8 mouse cellular contexts compared by ENCODE assay signal in the genomic region with DNA sequence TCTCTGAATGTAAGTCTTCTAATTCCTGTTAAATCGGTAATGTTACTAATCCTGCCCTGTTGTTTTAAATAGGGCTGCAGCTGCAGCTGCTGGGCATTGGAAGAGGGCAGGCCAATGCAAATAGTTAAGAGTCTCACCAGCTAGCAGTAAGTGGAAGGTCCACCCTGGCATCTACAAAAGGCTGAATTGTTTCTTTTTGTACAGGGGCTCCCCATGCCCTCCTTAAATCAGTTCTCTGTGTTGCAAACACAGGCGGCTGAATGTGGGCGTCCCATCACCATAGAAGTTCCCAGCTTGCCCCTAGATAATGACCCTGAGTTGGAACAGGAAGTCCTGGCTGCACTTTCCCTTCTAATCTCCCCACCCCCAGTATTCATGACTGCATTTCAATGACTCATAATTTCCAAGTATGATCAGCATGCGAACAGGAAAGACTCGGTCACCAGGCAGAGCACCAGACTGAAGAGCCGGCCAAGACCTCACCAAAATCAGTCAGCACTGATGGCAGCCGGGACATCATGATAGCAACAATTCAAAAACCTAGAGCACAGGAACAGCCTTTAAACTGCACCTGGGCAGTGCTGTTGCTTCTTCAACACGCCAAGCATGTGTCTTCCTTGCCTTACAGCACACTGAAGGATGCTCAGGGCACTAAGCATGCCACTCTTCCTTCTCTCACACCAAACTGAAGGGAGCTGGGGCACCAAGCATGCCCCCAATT.
A peak's percentile ranks its signal among the peaks of the same experiment; 100 is the strongest.
DNase-seq lines count a peak whose midpoint lies in the region; ATAC-seq and TF ChIP-seq lines count a peak whose summit lies in the region.

No protein-coding gene starts in this region.

- ATAC-seq in stomach, embryonic 14.5 days (ENCODE audit: insufficient number of reproducible peaks, insufficient read depth, low FRiP score, low read depth), result peak; percentile 71; the same call in 1 of the 2 replicates

- H3K9ac ChIP-seq in liver, adult 2 months (ENCODE audit: low read depth, low read length), result no peak overlapping the region
- H3K9ac ChIP-seq in stomach, embryonic 14.5 days (replicated peaks; ENCODE audit: low read depth, low read length), result no peak overlapping the region

- no peaks in the 10 kb centered on the region for H3K9me3 ChIP-seq in stomach, embryonic 14.5 days (ENCODE audit: control insufficient read depth, low read depth, low read length)

- no peak for TF ChIP-seq CTCF in embryonic fibroblast, embryonic 13.5 days (IDR thresholded peaks at IDR 0.05; ENCODE audit: borderline replicate concordance, insufficient read depth, low read length)
- no peak for TF ChIP-seq CTCF in liver, adult 2 months (IDR thresholded peaks at IDR 0.05; ENCODE audit: low read depth, low read length)
- no peak for TF ChIP-seq CTCF in cerebellum, adult 2 months (IDR thresholded peaks at IDR 0.05; ENCODE audit: borderline replicate concordance, insufficient read depth, low read depth, low read length)
- TF ChIP-seq CTCF in left cerebral cortex, adult 2 months (IDR thresholded peaks at IDR 0.05), result no peak

- DNase-seq in spleen, adult 12 weeks (ENCODE audit: low spot score), result peak; percentile 54
- DNase-seq in spleen, postnatal 4 days (ENCODE audit: low spot score in 2 of 2), result no peak
- peak; percentile 77 to 88 for DNase-seq in heart, postnatal 10 days
- peak; percentile 52 for DNase-seq in liver, adult 2 months (ENCODE audit: extremely low read depth, low read depth, low spot score)
- DNase-seq in cerebellum, adult 2 months, result no peak
- no peak for DNase-seq in left cerebral cortex, adult 2 months (ENCODE audit: extremely low spot score in 1 of 2, low spot score in 2 of 2)

- H3K4me1 ChIP-seq in embryonic fibroblast, embryonic 13.5 days (ENCODE audit: control insufficient read depth, insufficient read depth, low read length), result peaks cover 6% of the 10 kb centered on the region
- peaks cover 6% of the 10 kb centered on the region for H3K4me1 ChIP-seq in liver, adult 2 months (ENCODE audit: control insufficient read depth, insufficient read depth, low read length)
- H3K4me1 ChIP-seq in stomach, embryonic 14.5 days (ENCODE audit: control insufficient read depth, insufficient read depth, low read length), result peaks cover 8% of the 10 kb centered on the region; the same call in 1 of the 2 replicates
- no peaks in the 10 kb centered on the region for H3K4me1 ChIP-seq in cerebellum, adult 2 months (ENCODE audit: control insufficient read depth, insufficient read depth, low read length)

- H3K4me2 ChIP-seq in stomach, embryonic 14.5 days (replicated peaks; ENCODE audit: low read depth, low read length), result no peak overlapping the region

- WGBS in liver, adult 2 months, result 73% methylated on average over 8 of the region's 8 CpGs
- WGBS in stomach, embryonic 14.5 days, result 59% methylated on average over 8 of the region's 8 CpGs
- 73% methylated on average over 8 of the region's 8 CpGs for WGBS in cerebellum, adult 2 months

- no peaks in the 10 kb centered on the region for H3K36me3 ChIP-seq in liver, adult 2 months (ENCODE audit: control insufficient read depth, insufficient read depth, low read length)
- H3K36me3 ChIP-seq in stomach, embryonic 14.5 days (ENCODE audit: control insufficient read depth, insufficient read depth, low read length), result no peaks in the 10 kb centered on the region

- intact Hi-C loops in heart, postnatal 10 days (cut with DNase I), result loop anchor here (5.0 kb wide), 1 partner anchor 124 kb away; the partner anchor contains the start of gene Tbl1xr1
- intact Hi-C loops in left cerebral cortex, adult 2 months (cut with DNase I), result no loop called here

- peak overlapping the region; percentile 77 for H3K27ac ChIP-seq in embryonic fibroblast, embryonic 13.5 days (ENCODE audit: insufficient read depth, low read length)
- H3K27ac ChIP-seq in liver, adult 2 months (replicated peaks; ENCODE audit: insufficient read depth, low read depth, low read length), result peak overlapping the region; percentile 44; the same call in 1 of the 2 replicates
- H3K27ac ChIP-seq in stomach, embryonic 14.5 days (ENCODE audit: low read length), result no peak overlapping the region
- no peak overlapping the region for H3K27ac ChIP-seq in cerebellum, adult 2 months (ENCODE audit: insufficient read depth, low read length)
- H3K27ac ChIP-seq in left cerebral cortex, adult 2 months, result no peak overlapping the region

- TF ChIP-seq POLR2A in embryonic fibroblast, embryonic 13.5 days (IDR thresholded peaks at IDR 0.05; ENCODE audit: low read depth, low read length), result no peak
- TF ChIP-seq POLR2A in liver, adult 2 months (IDR thresholded peaks at IDR 0.05; ENCODE audit: extremely low read depth, insufficient read depth, low read length), result no peak
- no peak for TF ChIP-seq POLR2A in cerebellum, adult 2 months (IDR thresholded peaks at IDR 0.05; ENCODE audit: borderline replicate concordance, insufficient read depth, low read length)

- no peak overlapping the region for H3K4me3 ChIP-seq in embryonic fibroblast, embryonic 13.5 days (ENCODE audit: insufficient read depth, low read length)
- no peak overlapping the region for H3K4me3 ChIP-seq in liver, adult 2 months (ENCODE audit: insufficient read depth, low read depth, low read length)
- no peak overlapping the region for H3K4me3 ChIP-seq in stomach, embryonic 14.5 days (ENCODE audit: low read depth, low read length)
- H3K4me3 ChIP-seq in cerebellum, adult 2 months (replicated peaks; ENCODE audit: insufficient read depth, low read depth, low read length), result no peak overlapping the region
- no peak overlapping the region for H3K4me3 ChIP-seq in left cerebral cortex, adult 2 months

- no peaks in the 10 kb centered on the region for H3K27me3 ChIP-seq in liver, adult 2 months (ENCODE audit: control insufficient read depth, insufficient read depth, low read length)
- H3K27me3 ChIP-seq in stomach, embryonic 14.5 days (ENCODE audit: control insufficient read depth, insufficient read depth, low read length), result no peaks in the 10 kb centered on the region
- H3K27me3 ChIP-seq in cerebellum, adult 2 months (ENCODE audit: control insufficient read depth, insufficient read depth, low read length), result no peaks in the 10 kb centered on the region

- H3K79me2 ChIP-seq in liver, adult 2 months (ENCODE audit: control insufficient read depth, insufficient read depth, low read length), result no peaks in the 10 kb centered on the region

Comparison
In these comparisons a context has a peak if more than half of its experiments do, and no peak if none do; other contexts are left out.
1. DNase-seq: peak in spleen, adult 12 weeks (single experiment), heart, postnatal 10 days (2 of 2) and liver, adult 2 months (single experiment); none in spleen, postnatal 4 days (0 of 2), cerebellum, adult 2 months (0 of 2) and left cerebral cortex, adult 2 months (0 of 2).
2. H3K27ac ChIP-seq: peak in embryonic fibroblast, embryonic 13.5 days (single experiment) and liver, adult 2 months (single experiment); none in stomach, embryonic 14.5 days (single experiment), cerebellum, adult 2 months (single experiment) and left cerebral cortex, adult 2 months (single experiment).